Mouse (Mus musculus): Measurements from ENCODE around the gene Cops2.

- TF ChIP-seq CTCF (IDR thresholded peaks at IDR 0.05; ENCODE audit: low read depth, low read length) (no peak), POLR2A (IDR thresholded peaks at IDR 0.05; ENCODE audit: extremely low read depth, insufficient read depth, low read length) (no peak)
Measured at GRCm38 (mm10) chr2:125801038-125801437, 57.9 kb downstream of the Cops2 start.
